Mouse (Mus musculus): ENCODE data around the gene Ccdc88b.

DNA sequence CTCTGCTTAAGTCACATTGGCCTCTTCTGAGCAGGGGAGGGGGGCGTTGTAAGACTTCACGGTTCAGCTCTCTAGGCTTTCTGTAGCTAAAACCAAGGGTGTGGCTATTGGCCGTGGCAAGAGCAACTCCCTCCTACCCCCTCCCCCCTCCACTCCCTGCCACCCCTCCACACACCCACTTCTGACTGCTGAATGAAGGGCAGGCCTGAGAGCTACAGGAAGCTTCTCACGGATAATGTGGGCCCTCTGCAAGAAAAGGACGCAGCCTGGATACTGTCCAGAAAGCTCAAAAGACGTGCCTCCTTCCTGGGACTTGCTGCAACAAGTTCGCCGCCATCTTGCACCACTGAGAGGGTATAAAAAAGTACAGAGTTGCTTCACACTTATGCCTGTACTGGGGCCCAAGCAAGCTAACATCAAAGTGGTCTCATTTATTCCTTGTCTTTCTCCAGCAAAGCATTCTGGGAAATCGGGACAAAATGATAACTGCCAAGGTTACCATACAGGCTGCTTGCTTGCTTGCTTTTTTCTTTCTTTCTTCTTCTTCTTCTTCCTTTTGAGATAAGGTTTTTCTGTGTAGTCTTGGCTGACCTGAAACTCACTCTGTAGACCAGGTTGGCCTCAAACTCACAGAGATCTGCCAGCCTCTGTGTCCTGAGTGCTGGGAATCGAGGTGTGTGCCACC lies 38.7 kb downstream of the Ccdc88b start:
- no peak for TF ChIP-seq CTCF (IDR thresholded peaks at IDR 0.05; ENCODE audit: low read depth)
- no peak for TF ChIP-seq EP300 (IDR thresholded peaks at IDR 0.05; ENCODE audit: low read depth)
